9 mouse cellular contexts compared by ENCODE assay signal in the genomic region with DNA sequence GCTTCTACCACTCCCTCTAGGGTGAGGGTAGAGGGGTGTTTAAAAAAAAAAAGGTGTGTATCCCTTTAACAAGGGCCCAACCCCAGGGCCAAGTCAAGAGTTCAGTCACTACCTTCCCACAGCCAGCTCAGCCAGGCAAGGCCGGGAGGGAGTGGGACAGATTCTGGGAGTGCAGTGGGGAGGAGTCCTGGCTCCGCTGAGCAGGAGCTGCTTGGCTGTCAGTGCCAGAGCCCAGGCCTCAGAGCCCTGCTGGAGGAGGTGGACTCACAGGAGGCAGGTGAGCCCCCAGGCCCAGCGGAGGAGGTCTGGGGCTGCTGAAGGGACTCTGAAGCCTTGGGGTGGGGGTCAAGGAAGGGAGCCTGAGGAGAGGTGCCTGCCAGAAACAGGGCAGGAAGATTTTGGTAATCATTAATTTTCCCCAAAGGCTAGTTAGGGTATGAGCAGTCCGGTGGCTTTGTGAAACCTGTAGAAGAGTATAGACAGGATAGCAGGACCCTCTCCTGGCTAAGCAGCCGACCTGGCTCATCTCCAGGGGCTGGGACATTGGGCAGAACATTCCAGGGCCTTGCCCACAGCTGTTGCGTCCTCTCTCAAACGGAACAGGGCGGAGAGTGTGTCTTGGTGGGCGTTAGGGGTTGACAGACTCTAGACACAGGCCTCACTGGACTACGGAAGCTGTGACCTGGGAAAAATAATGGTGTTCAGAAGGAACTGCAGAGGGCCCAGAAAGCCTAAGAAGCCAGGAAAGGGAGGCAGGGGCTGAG. TPM values are rescaled to one million over a fixed set of nuclear protein-coding genes. Genes with fewer than 3 reads are reported as not detected.
DNase-seq lines count a peak whose midpoint lies in the region; ATAC-seq lines count a peak whose summit lies in the region.
"Had no signal": no experiment of that assay in that cellular context is flagged by ENCODE, and none has a peak within 500 bp of the region (broad histone marks: within the 10 kb centered on the region; RNA-seq: fewer than 3 reads in every experiment).

A gene (plus strand): TSS at position 114 of the 764 bp plus-strand sequence.

- H3K27me3 ChIP-seq in embryonic facial prominence, embryonic 10.5 days (replicated peaks; ENCODE audit: low read depth, poor library complexity, severe bottlenecking) = peaks cover 24% of the 10 kb centered on the region
- H3K27me3 ChIP-seq in heart, embryonic 10.5 days (ENCODE audit: insufficient read depth, poor library complexity, severe bottlenecking) = peaks cover 8% of the 10 kb centered on the region
- H3K27me3 ChIP-seq in kidney, embryonic 14.5 days (ENCODE audit: control insufficient read depth, insufficient read depth, low read length) = no peaks in the 10 kb centered on the region
- no peaks in the 10 kb centered on the region for H3K27me3 ChIP-seq in neural tube, embryonic 13.5 days

- DNase-seq in layer of hippocampus, adult 11-12 months (ENCODE audit: low spot score) = peak; percentile 36
- no peak for DNase-seq in layer of hippocampus, adult 9-10 months (ENCODE audit: low spot score)
- no peak for DNase-seq in embryonic facial prominence, embryonic 10.5 days (ENCODE audit: low spot score)
- peak; percentile 74 for DNase-seq in heart, embryonic 10.5 days (ENCODE audit: low spot score)
- peak; percentile 46 for DNase-seq in liver

- no peaks in the 10 kb centered on the region for H3K36me3 ChIP-seq in embryonic facial prominence, embryonic 10.5 days (replicated peaks)
- no peaks in the 10 kb centered on the region for H3K36me3 ChIP-seq in heart, embryonic 10.5 days
- no peaks in the 10 kb centered on the region for H3K36me3 ChIP-seq in kidney, embryonic 14.5 days (ENCODE audit: control insufficient read depth, insufficient read depth, low read length)
- no peaks in the 10 kb centered on the region for H3K36me3 ChIP-seq in neural tube, embryonic 13.5 days

- peaks cover 30% of the 10 kb centered on the region for H3K4me1 ChIP-seq in embryonic facial prominence, embryonic 10.5 days
- H3K4me1 ChIP-seq in heart, embryonic 10.5 days = peaks cover 13% of the 10 kb centered on the region
- peaks cover 11% of the 10 kb centered on the region; the same call in 1 of the 2 replicates for H3K4me1 ChIP-seq in kidney, embryonic 14.5 days (ENCODE audit: control insufficient read depth, insufficient read depth, low read length)
- no peaks in the 10 kb centered on the region; the same call in 1 of the 2 replicates for H3K4me1 ChIP-seq in neural tube, embryonic 13.5 days (replicated peaks)
- H3K4me1 ChIP-seq: megakaryocyte, embryonic 14.5 days had no signal

- peak; percentile 86 for ATAC-seq in kidney, embryonic 14.5 days (ENCODE audit: low FRiP score, low TSS enrichment)
- no peak for ATAC-seq in neural tube, embryonic 13.5 days (ENCODE audit: low read depth)
- no peak for ATAC-seq in granulocyte monocyte progenitor cell, adult 5-6 weeks (replicated peaks; ENCODE audit: poor library complexity, severe bottlenecking)

- peak within 1 kb of the TSS; percentile 51; the same call in 1 of the 2 replicates for H3K9ac ChIP-seq in kidney, embryonic 14.5 days (ENCODE audit: low read depth, low read length)
- no peak within 1 kb of the TSS for H3K9ac ChIP-seq in neural tube, embryonic 13.5 days

- no peak within 1 kb of the TSS for H3K4me3 ChIP-seq in embryonic facial prominence, embryonic 10.5 days
- no peak within 1 kb of the TSS for H3K4me3 ChIP-seq in heart, embryonic 10.5 days
- H3K4me3 ChIP-seq in kidney, embryonic 14.5 days (ENCODE audit: low read length) = peak within 1 kb of the TSS; percentile 26; the same call in 1 of the 2 replicates
- no peak within 1 kb of the TSS for H3K4me3 ChIP-seq in neural tube, embryonic 13.5 days
- H3K4me3 ChIP-seq: megakaryocyte, embryonic 14.5 days had no signal

- H3K9me3 ChIP-seq in embryonic facial prominence, embryonic 10.5 days = no peaks in the 10 kb centered on the region
- no peaks in the 10 kb centered on the region for H3K9me3 ChIP-seq in heart, embryonic 10.5 days
- no peaks in the 10 kb centered on the region for H3K9me3 ChIP-seq in kidney, embryonic 14.5 days (ENCODE audit: control insufficient read depth, low read length)
- no peaks in the 10 kb centered on the region for H3K9me3 ChIP-seq in neural tube, embryonic 13.5 days
- H3K9me3 ChIP-seq: megakaryocyte, embryonic 14.5 days had no signal

- H3K4me2 ChIP-seq in kidney, embryonic 14.5 days (replicated peaks; ENCODE audit: low read depth, low read length) = peak within 1 kb of the TSS; percentile 33
- H3K4me2 ChIP-seq in neural tube, embryonic 13.5 days = no peak within 1 kb of the TSS

- WGBS in embryonic facial prominence, embryonic 10.5 days = 46% methylated on average over 10 of the region's 10 CpGs
- 41% methylated on average over 10 of the region's 10 CpGs for WGBS in heart, embryonic 10.5 days
- WGBS in kidney, embryonic 14.5 days = 31% methylated on average over 10 of the region's 10 CpGs
- WGBS in neural tube, embryonic 13.5 days = 48% methylated on average over 10 of the region's 10 CpGs

- no peak within 1 kb of the TSS for H3K27ac ChIP-seq in embryonic facial prominence, embryonic 10.5 days (replicated peaks)
- 0 out of 2 replicates have a peak within 1 kb of the TSS, but pooled peaks have one; percentile 13 for H3K27ac ChIP-seq in heart, embryonic 10.5 days
- peak within 1 kb of the TSS; percentile 84 for H3K27ac ChIP-seq in kidney, embryonic 14.5 days (ENCODE audit: low read depth, low read length)
- H3K27ac ChIP-seq in neural tube, embryonic 13.5 days (replicated peaks) = no peak within 1 kb of the TSS

RNA-seq across cellular contexts. Expression of the gene that starts here (rescaled TPM):
- 32.9 and 34.7 TPM in 2 replicates for polyA plus RNA-seq in embryonic facial prominence, embryonic 10.5 days (2016; fragmentation: Nextera tagmentation; extraction: Ambion mirVana)
- polyA plus RNA-seq in heart, embryonic 10.5 days (2016; fragmentation: Nextera tagmentation; extraction: Ambion mirVana) = 18.1 and 36.6 TPM in 2 replicates
- 175 and 198 TPM in 2 replicates for polyA plus RNA-seq in kidney, embryonic 14.5 days (2014; fragmentation: Nextera tagmentation; extraction: Ambion mirVana)
- polyA plus RNA-seq in neural tube, embryonic 13.5 days (2015; fragmentation: Nextera tagmentation; extraction: Ambion mirVana) = 31.5 and 37.5 TPM in 2 replicates
- not detected in 2 replicates for total RNA-seq in granulocyte monocyte progenitor cell, adult 5-6 weeks (2014; fragmentation: Nextera tagmentation)
- not detected in 2 replicates for total RNA-seq in granulocyte monocyte progenitor cell, adult 5-6 weeks (2017)

Comparison
In these comparisons a context has a peak if more than half of its experiments do, and no peak if none do; other contexts are left out.
1. DNase-seq: peak in layer of hippocampus, adult 11-12 months (single experiment), heart, embryonic 10.5 days (single experiment) and liver (single experiment); none in layer of hippocampus, adult 9-10 months (single experiment) and embryonic facial prominence, embryonic 10.5 days (single experiment).
2. H3K27ac ChIP-seq: peak in heart, embryonic 10.5 days (single experiment) and kidney, embryonic 14.5 days (single experiment); none in embryonic facial prominence, embryonic 10.5 days (single experiment) and neural tube, embryonic 13.5 days (single experiment).